Mouse (Mus musculus) spleen, adult 18-20 months (tissue): ENCODE measurements at regions not wholly inside any gene's neighbourhood (a gene's known extent, or its start where the extent isn't known, plus 50 kb on each side); places are given as distances from the start of the nearest gene placed in this dataset.

ENCODE experiments used
- DNase-seq, 2 experiments: peaks; one replicate each; pipeline ENCODE4 v3.0.0; 2022; ENCODE audit warnings: mixed read lengths in 2 of 2

GRCm38 (mm10) chr7:35948794-35949193, 146.0 kb upstream of the Zfp507 start:
- no peak for DNase-seq

GRCm38 (mm10) chr7:35948389-35948788, 145.6 kb upstream of the Zfp507 start:
- DNase-seq: no peak

GRCm38 (mm10) chr7:35941086-35941485, 138.3 kb upstream of the Zfp507 start:
- DNase-seq: no peak

GRCm38 (mm10) chr7:35938123-35938869, 135.5 kb upstream of the Zfp507 start:
- no peak for DNase-seq

GRCm38 (mm10) chr7:35926749-35927148, 123.9 kb upstream of the Zfp507 start:
- no peak for DNase-seq

- DNase-seq: no peak
These were observed 119.8 kb upstream of the Zfp507 start for GRCm38 (mm10) chr7:35922582-35922981.

GRCm38 (mm10) chr7:35920884-35921283, 118.1 kb upstream of the Zfp507 start:
- no peak for DNase-seq

GRCm38 (mm10) chr7:35920194-35920609, 117.4 kb upstream of the Zfp507 start:
- no peak for DNase-seq

- DNase-seq: no peak
These were observed 107.4 kb upstream of the Zfp507 start for GRCm38 (mm10) chr7:35910109-35910706.

- peak in 1 of 2 experiments; percentile 47 for DNase-seq
These were observed 99.2 kb upstream of the Zfp507 start for GRCm38 (mm10) chr7:35901942-35902381.

GRCm38 (mm10) chr7:35898701-35899445, 96.1 kb upstream of the Zfp507 start:
- DNase-seq: no peak

GRCm38 (mm10) chr7:35893292-35893691, 90.5 kb upstream of the Zfp507 start:
- no peak for DNase-seq

- DNase-seq: no peak
These were observed 83.2 kb upstream of the Zfp507 start for GRCm38 (mm10) chr7:35886051-35886450.

GRCm38 (mm10) chr7:35879755-35880304, 77.0 kb upstream of the Zfp507 start:
- DNase-seq: peak in 1 of 2 experiments; percentile 15

GRCm38 (mm10) chr7:35878164-35878563, 75.4 kb upstream of the Zfp507 start:
- no peak for DNase-seq

GRCm38 (mm10) chr7:35861049-35861448, 58.2 kb upstream of the Zfp507 start:
- no peak for DNase-seq

GRCm38 (mm10) chr7:35859601-35860000, 56.8 kb upstream of the Zfp507 start:
- peak in 1 of 2 experiments; percentile 38 for DNase-seq

GRCm38 (mm10) chr7:35857693-35858092, 54.9 kb upstream of the Zfp507 start:
- DNase-seq: no peak
